Mouse (Mus musculus) spleen, adult 2 months (tissue): ENCODE results near the gene Lyzl4.

Source experiments
- CTCF ChIP-seq: fragments of 200-500 bp; IDR thresholded peaks from 2 replicates; pipeline ENCODE4 v1.5.1; 2011; ENCODE audit warnings: mild to moderate bottlenecking, inconsistent platforms; ENCODE audit not compliant: insufficient read depth, insufficient read length, insufficient replicate concordance; ENCODE audit errors: extremely low read depth
- POLR2A ChIP-seq: fragments of 200-500 bp; IDR thresholded peaks from 2 replicates; pipeline ENCODE4 v1.6.1; 2011; ENCODE audit warnings: low read depth, low read length, inconsistent platforms

DNA sequence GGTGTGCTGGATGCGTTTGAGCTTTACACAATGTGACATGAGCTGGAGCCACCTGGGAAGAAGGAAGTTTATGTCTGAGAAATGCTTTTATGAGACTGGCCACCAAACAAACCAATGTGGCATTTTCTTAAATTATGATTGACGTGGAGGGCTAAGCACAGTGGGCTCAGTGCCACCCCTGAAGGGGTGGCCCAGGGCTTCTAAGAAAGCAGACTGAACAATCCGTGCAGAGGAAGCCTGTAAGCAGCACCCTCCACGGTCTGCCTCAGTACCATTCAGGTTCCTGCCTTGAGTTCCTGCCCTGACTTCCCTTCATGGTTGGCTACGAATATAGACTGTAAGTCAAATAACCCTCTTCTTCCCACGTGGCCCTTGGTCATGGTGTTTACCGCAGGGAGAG, 48.8 kb upstream of the Lyzl4 start:
- TF ChIP-seq CTCF (no peak), POLR2A (no peak)
